Mouse (Mus musculus): Measurements from ENCODE around the gene Park7.
A peak's percentile ranks its signal among the peaks of the same experiment; 100 is the strongest.

Gene Park7

GRCm38 (mm10) chr4:150872139-150872651 is 42.0 kb downstream of the Park7 start:
- peak; percentile 40 for DNase-seq

GRCm38 (mm10) chr4:150871392-150872138 is 42.7 kb downstream of the Park7 start:
- peak; percentile 32 for DNase-seq

GRCm38 (mm10) chr4:150870963-150871391 is 43.3 kb downstream of the Park7 start:
- no peak for DNase-seq

GRCm38 (mm10) chr4:150869276-150870197 is 44.7 kb downstream of the Park7 start:
- peak; percentile 40 for DNase-seq

GRCm38 (mm10) chr4:150868859-150869258 is 45.4 kb downstream of the Park7 start:
- DNase-seq = no peak

GRCm38 (mm10) chr4:150868161-150868560 is 46.1 kb downstream of the Park7 start:
- no peak for DNase-seq

- no peak for DNase-seq
Measured at GRCm38 (mm10) chr4:150866494-150866893, 47.7 kb downstream of the Park7 start.

GRCm38 (mm10) chr4:150866069-150866468 is 48.2 kb downstream of the Park7 start:
- DNase-seq = no peak

GRCm38 (mm10) chr4:150865371-150865770 is 48.9 kb downstream of the Park7 start:
- DNase-seq = no peak

- no peak for DNase-seq
Measured at GRCm38 (mm10) chr4:150862626-150863375, 51.4 kb downstream of the Park7 start.

- DNase-seq = no peak
Measured at GRCm38 (mm10) chr4:150861161-150861560, 53.1 kb downstream of the Park7 start.

GRCm38 (mm10) chr4:150860526-150860925 is 53.7 kb downstream of the Park7 start:
- no peak for DNase-seq

GRCm38 (mm10) chr4:150855346-150855745 is 58.9 kb downstream of the Park7 start:
- no peak for DNase-seq

- peak; percentile 98 for DNase-seq
Measured at GRCm38 (mm10) chr4:150854839-150855246, 59.4 kb downstream of the Park7 start.

GRCm38 (mm10) chr4:150853680-150854461 is 60.4 kb downstream of the Park7 start, which contains the start of gene Errfi1:
Gene Errfi1 (plus strand): TSS chr4:150853919.
- DNase-seq = peak; percentile 73

GRCm38 (mm10) chr4:150852479-150852878 is 61.8 kb downstream of the Park7 start:
- no peak for DNase-seq

GRCm38 (mm10) chr4:150852045-150852444 is 62.2 kb downstream of the Park7 start:
- no peak for DNase-seq

- no peak for DNase-seq
Measured at GRCm38 (mm10) chr4:150850893-150851292, 63.3 kb downstream of the Park7 start.

GRCm38 (mm10) chr4:150849964-150850363 is 64.3 kb downstream of the Park7 start:
- DNase-seq = no peak
